Mouse (Mus musculus) neural tube, embryonic 11.5 days (tissue): ENCODE results near the gene Pola2. TPM values are rescaled to one million over a fixed set of nuclear protein-coding genes. Genes with fewer than 3 reads are reported as not detected.

ENCODE experiments used
- ATAC-seq: fragments of 200-750 bp; cut with Nextera tagmentation; 2 replicates; pipeline ENCODE4 v1.8.0; 2017; ENCODE audit warnings: moderate number of reproducible peaks, mild to moderate bottlenecking, moderate TSS enrichment, moderate library complexity; ENCODE audit not compliant: insufficient read depth, low FRiP score, low TSS enrichment
- DNase-seq: peaks from one replicate; pipeline ENCODE4 v3.0.0-alpha.2; 2015; ENCODE audit warnings: low spot score
- H3K27ac ChIP-seq: fragments of 300-500 bp; sonication (generic); 2 replicates; pipeline ENCODE4 v1.5.1; 2014; ENCODE audit warnings: low read depth, mild to moderate bottlenecking, low read length
- H3K27me3 ChIP-seq: fragments of 300-500 bp; sonication (generic); 2 replicates; pipeline ENCODE4 v1.6.1; 2014; ENCODE audit warnings: mild to moderate bottlenecking, low read length, mixed read lengths; ENCODE audit not compliant: control insufficient read depth, insufficient read depth
- H3K36me3 ChIP-seq: fragments of 300-500 bp; sonication (generic); 2 replicates; pipeline ENCODE4 v1.6.1; 2014; ENCODE audit warnings: mild to moderate bottlenecking, low read length, moderate library complexity, mixed read lengths; ENCODE audit not compliant: control insufficient read depth, insufficient read depth
- H3K4me1 ChIP-seq: fragments of 300-500 bp; sonication (generic); 2 replicates; pipeline ENCODE4 v1.6.1; 2014; ENCODE audit warnings: low read length, mixed read lengths; ENCODE audit not compliant: control insufficient read depth, insufficient read depth
- H3K4me2 ChIP-seq: fragments of 300-500 bp; sonication (generic); 2 replicates; pipeline ENCODE4 v1.6.1; 2014; ENCODE audit warnings: low read depth, mild to moderate bottlenecking, moderate library complexity
- H3K4me3 ChIP-seq: fragments of 300-500 bp; sonication (generic); 2 replicates; pipeline ENCODE4 v1.5.1; 2014; ENCODE audit warnings: low read depth, low read length
- H3K9ac ChIP-seq: fragments of 300-500 bp; sonication (generic); 2 replicates; pipeline ENCODE4 v1.6.1; 2014; ENCODE audit warnings: mild to moderate bottlenecking, low read length
- H3K9me3 ChIP-seq: fragments of 300-500 bp; sonication (generic); 2 replicates; pipeline ENCODE4 v1.6.1; 2016; ENCODE audit warnings: low read length; ENCODE audit not compliant: control insufficient read depth
- WGBS: fragments of 180-500 bp; shearing (Covaris S2); extraction: QIAGEN DNeasy Blood & Tissue Kit; methylation state at CpG from one replicate; pipeline ENCODE4 v1.1.7; 2014; 5-methylcytosine and 5-hydroxymethylcytosine counted together
- polyA plus RNA-seq: library from polyadenylated mRNA; unstranded; fragments of >200 nt; fragmentation: Nextera tagmentation; extraction: Ambion mirVana; gene quantifications from 2 replicates; pipeline ENCODE4 v1.2.1, GENCODE M21; 2014

Gene Pola2
- polyA plus RNA-seq, 1 experiment from 2014 or later = 79.9 TPM

- Histone ChIP-seq H3K9me3 (no peaks in the 10 kb centered on the region), H3K4me2 (no peak overlapping the region), H3K27me3 (no peaks in the 10 kb centered on the region), H3K36me3 (peaks cover 5% of the 10 kb centered on the region), H3K4me1 (no peaks in the 10 kb centered on the region), H3K27ac (no peak overlapping the region), H3K4me3 (no peak overlapping the region), H3K9ac (no peak overlapping the region)
- WGBS = 92% methylated on average over 11 of the region's 11 CpGs
- ATAC-seq (no peak), DNase-seq (no peak)
These were observed 13.8 kb downstream of the Pola2 start for GRCm38 (mm10) chr19:5950218-5950617.

GRCm38 (mm10) chr19:5945891-5946290 lies 18.1 kb downstream of the Pola2 start:
- WGBS = 90% methylated on average over 8 of the region's 8 CpGs

GRCm38 (mm10) chr19:5945027-5945426 lies 19.0 kb downstream of the Pola2 start:
- H3K36me3 ChIP-seq = peaks cover 2% of the 10 kb centered on the region

More at GRCm38 (mm10) chr19:5945891-5946290, 18.1 kb downstream of the Pola2 start:
- H3K4me3 ChIP-seq = no peak overlapping the region
- H3K4me1 ChIP-seq = no peaks in the 10 kb centered on the region
- no peak overlapping the region for H3K4me2 ChIP-seq
- no peak overlapping the region for H3K9ac ChIP-seq
- no peaks in the 10 kb centered on the region for H3K9me3 ChIP-seq
- no peaks in the 10 kb centered on the region for H3K27me3 ChIP-seq
- ATAC-seq = no peak
- DNase-seq = no peak
- no peak overlapping the region for H3K27ac ChIP-seq
- H3K36me3 ChIP-seq = peaks cover 2% of the 10 kb centered on the region

DNA sequence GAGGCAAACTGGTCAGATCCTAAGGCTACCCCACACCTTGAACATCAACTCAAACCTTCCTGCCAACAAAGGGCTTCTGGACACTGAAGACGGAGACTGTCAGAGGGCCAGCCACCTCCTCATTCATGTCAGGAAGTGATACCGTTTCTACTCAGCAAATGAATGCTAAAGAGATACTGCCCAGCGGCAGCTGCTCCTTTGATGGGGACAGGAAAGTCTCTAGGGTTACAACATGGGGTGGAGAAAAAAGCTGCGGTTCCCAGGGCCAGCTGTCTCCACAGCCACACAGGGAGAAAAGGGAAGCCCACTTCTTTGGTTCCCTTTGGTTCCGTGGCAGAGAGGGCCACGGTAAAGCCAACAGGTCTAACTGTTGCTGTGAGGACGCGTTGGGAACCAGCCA lies 19.9 kb downstream of the Pola2 start:
- DNase-seq (no peak), ATAC-seq (no peak)
- peaks cover 3% of the 10 kb centered on the region for H3K36me3 ChIP-seq
- no peaks in the 10 kb centered on the region for H3K4me1 ChIP-seq
- no peak overlapping the region for H3K4me2 ChIP-seq
- 81% methylated on average over 8 of the region's 8 CpGs for WGBS
- H3K9ac ChIP-seq = no peak overlapping the region
- H3K27me3 ChIP-seq = no peaks in the 10 kb centered on the region
- H3K9me3 ChIP-seq = no peaks in the 10 kb centered on the region
- H3K27ac ChIP-seq = no peak overlapping the region
- no peak overlapping the region for H3K4me3 ChIP-seq

More at GRCm38 (mm10) chr19:5945027-5945426, 19.0 kb downstream of the Pola2 start:
- Histone ChIP-seq H3K4me2 (no peak overlapping the region), H3K4me3 (no peak overlapping the region), H3K27me3 (no peaks in the 10 kb centered on the region), H3K27ac (no peak overlapping the region), H3K9ac (no peak overlapping the region), H3K4me1 (no peaks in the 10 kb centered on the region), H3K9me3 (no peaks in the 10 kb centered on the region)
- DNase-seq (no peak), ATAC-seq (no peak)
- WGBS = 88% methylated on average over 7 of the region's 7 CpGs

GRCm38 (mm10) chr19:5943404-5943803 lies 20.6 kb downstream of the Pola2 start:
- Histone ChIP-seq H3K4me1 (no peaks in the 10 kb centered on the region), H3K36me3 (peaks cover 3% of the 10 kb centered on the region; the same call in 1 of the 2 replicates), H3K9ac (no peak overlapping the region), H3K27me3 (no peaks in the 10 kb centered on the region), H3K4me2 (no peak overlapping the region), H3K9me3 (no peaks in the 10 kb centered on the region), H3K4me3 (no peak overlapping the region), H3K27ac (no peak overlapping the region)
- ATAC-seq (no peak), DNase-seq (no peak)
- WGBS = 94% methylated on average over 15 of the region's 15 CpGs

DNA sequence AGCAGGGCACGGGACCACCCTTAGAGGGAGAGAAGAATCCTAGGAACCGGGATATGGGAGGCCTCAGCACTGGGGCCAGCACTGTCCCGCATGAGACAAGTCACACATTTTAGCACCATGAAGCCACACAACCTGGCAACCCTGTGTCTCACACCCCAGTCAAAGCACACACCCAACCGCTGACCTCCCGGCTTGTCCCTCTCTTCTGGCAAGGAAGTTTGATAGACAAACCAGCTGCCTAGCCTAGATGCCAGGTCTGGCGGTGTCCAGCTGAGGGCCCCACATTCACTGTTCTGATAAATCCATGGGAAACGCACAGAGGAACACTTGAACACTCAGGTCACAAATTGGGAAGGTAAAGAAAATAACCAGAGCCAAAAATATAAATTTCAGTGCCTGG lies 21.4 kb downstream of the Pola2 start:
- peaks cover 3% of the 10 kb centered on the region; the same call in 1 of the 2 replicates for H3K36me3 ChIP-seq
- 91% methylated on average over 7 of the region's 7 CpGs for WGBS

GRCm38 (mm10) chr19:5940656-5941055 lies 23.3 kb downstream of the Pola2 start:
- WGBS = 93% methylated on average over 10 of the region's 10 CpGs
- H3K36me3 ChIP-seq = peaks cover 3% of the 10 kb centered on the region; the same call in 1 of the 2 replicates
- no peak for ATAC-seq

More for the DNA sequence above, 21.4 kb downstream of the Pola2 start:
- DNase-seq = no peak
- Histone ChIP-seq H3K4me3 (no peak overlapping the region), H3K4me1 (peaks cover 3% of the 10 kb centered on the region; the same call in 1 of the 2 replicates), H3K9ac (no peak overlapping the region), H3K27me3 (no peaks in the 10 kb centered on the region), H3K27ac (no peak overlapping the region), H3K9me3 (no peaks in the 10 kb centered on the region), H3K4me2 (no peak overlapping the region)
- ATAC-seq = no peak

DNA sequence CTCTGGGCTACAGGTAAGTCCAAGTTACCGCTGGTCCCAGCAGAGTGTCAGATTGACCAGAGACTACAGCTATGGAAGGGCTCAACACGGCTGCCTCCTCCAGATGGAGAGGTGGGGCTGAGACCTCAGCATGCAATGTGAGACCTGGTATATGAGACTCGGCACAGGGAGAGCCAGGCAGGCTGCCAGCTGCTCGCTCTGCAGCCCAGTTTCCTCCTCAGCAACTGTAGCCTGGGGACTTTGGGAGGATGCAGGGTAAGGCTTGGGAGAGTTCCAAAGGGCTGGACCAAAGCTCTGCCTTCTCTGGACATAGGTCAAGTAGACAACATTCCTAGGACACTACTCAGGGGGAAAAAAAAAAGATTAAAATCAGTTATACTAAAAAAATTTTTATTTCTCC lies 23.8 kb downstream of the Pola2 start:
- H3K4me2 ChIP-seq = no peak overlapping the region
- peaks cover 3% of the 10 kb centered on the region; the same call in 1 of the 2 replicates for H3K36me3 ChIP-seq
- peaks cover 3% of the 10 kb centered on the region; the same call in 1 of the 2 replicates for H3K4me1 ChIP-seq
- DNase-seq (no peak), ATAC-seq (no peak)
- H3K27ac ChIP-seq = no peak overlapping the region
- no peaks in the 10 kb centered on the region for H3K9me3 ChIP-seq
- no peak overlapping the region for H3K4me3 ChIP-seq
- H3K27me3 ChIP-seq = no peaks in the 10 kb centered on the region
- H3K9ac ChIP-seq = no peak overlapping the region
- WGBS = 86% methylated on average over 4 of the region's 4 CpGs

More at GRCm38 (mm10) chr19:5940656-5941055, 23.3 kb downstream of the Pola2 start:
- no peak for DNase-seq
- H3K4me3 ChIP-seq = no peak overlapping the region
- H3K27ac ChIP-seq = no peak overlapping the region
- no peak overlapping the region for H3K9ac ChIP-seq
- peaks cover 3% of the 10 kb centered on the region; the same call in 1 of the 2 replicates for H3K4me1 ChIP-seq
- no peak overlapping the region for H3K4me2 ChIP-seq
- no peaks in the 10 kb centered on the region for H3K27me3 ChIP-seq
- no peaks in the 10 kb centered on the region for H3K9me3 ChIP-seq

DNA sequence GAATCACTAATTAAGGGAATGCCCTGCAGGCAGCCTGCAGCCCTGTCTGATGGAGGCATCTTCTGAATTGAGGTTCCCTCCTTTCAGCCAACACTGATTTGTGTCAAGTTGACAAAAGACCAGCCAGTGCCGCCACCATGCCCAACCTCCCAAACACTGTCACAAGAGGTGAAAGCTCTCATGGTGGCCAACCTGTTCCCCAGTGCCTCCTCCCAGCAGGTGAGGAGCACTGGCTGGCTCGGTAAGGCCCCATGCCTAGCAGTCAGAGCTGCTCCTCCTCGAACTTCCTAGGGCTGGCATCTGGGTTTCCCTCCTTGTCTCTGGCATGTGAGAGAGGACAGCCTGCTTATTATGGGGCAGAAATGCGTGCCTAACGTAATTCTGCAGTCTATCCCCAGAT lies 24.3 kb downstream of the Pola2 start:
- H3K36me3 ChIP-seq = peaks cover 3% of the 10 kb centered on the region; the same call in 1 of the 2 replicates
- H3K4me1 ChIP-seq = peaks cover 3% of the 10 kb centered on the region; the same call in 1 of the 2 replicates
- no peaks in the 10 kb centered on the region for H3K27me3 ChIP-seq
- DNase-seq (no peak), ATAC-seq (no peak)
- no peak overlapping the region for H3K4me2 ChIP-seq
- H3K27ac ChIP-seq = no peak overlapping the region
- H3K9ac ChIP-seq = no peak overlapping the region
- H3K9me3 ChIP-seq = no peaks in the 10 kb centered on the region
- 88% methylated on average over 5 of the region's 5 CpGs for WGBS
- no peak overlapping the region for H3K4me3 ChIP-seq
